Mouse (Mus musculus): Measurements from ENCODE around the gene Slc16a10. TPM values are rescaled to one million over a fixed set of nuclear protein-coding genes. Genes with fewer than 3 reads are reported as not detected.

Gene Slc16a10
- polyA plus RNA-seq, 1 experiment from 2014 or later: 6.8 TPM

GRCm38 (mm10) chr10:40102166-40102565 is 39.9 kb downstream of the Slc16a10 start:
- no peak overlapping the region for H3K4me3 ChIP-seq
- no peak for ATAC-seq (ENCODE audit: borderline replicate concordance, extremely low read depth, low FRiP score, low TSS enrichment)
- no peaks in the 10 kb centered on the region for H3K9me3 ChIP-seq
- H3K36me3 ChIP-seq: no peaks in the 10 kb centered on the region
- 68% methylated on average over 3 of the region's 3 CpGs for WGBS
- H3K4me1 ChIP-seq: no peaks in the 10 kb centered on the region
- no peaks in the 10 kb centered on the region for H3K27me3 ChIP-seq
- no peak overlapping the region for H3K9ac ChIP-seq
- no peak overlapping the region for H3K27ac ChIP-seq
- no peak overlapping the region for H3K4me2 ChIP-seq

- H3K9ac ChIP-seq: no peak overlapping the region
- H3K4me3 ChIP-seq: no peak overlapping the region
- no peaks in the 10 kb centered on the region for H3K27me3 ChIP-seq
- H3K36me3 ChIP-seq: no peaks in the 10 kb centered on the region
- H3K4me2 ChIP-seq: no peak overlapping the region
- H3K4me1 ChIP-seq: no peaks in the 10 kb centered on the region
- no peaks in the 10 kb centered on the region for H3K9me3 ChIP-seq
- WGBS: 79% methylated on average over 1 of the region's 1 CpGs
- no peak overlapping the region for H3K27ac ChIP-seq
- no peak for ATAC-seq (ENCODE audit: borderline replicate concordance, extremely low read depth, low FRiP score, low TSS enrichment)
These were observed 43.6 kb downstream of the Slc16a10 start for GRCm38 (mm10) chr10:40098441-40098840.

- ATAC-seq (ENCODE audit: borderline replicate concordance, extremely low read depth, low FRiP score, low TSS enrichment): no peak
- no peaks in the 10 kb centered on the region for H3K4me1 ChIP-seq
- H3K27ac ChIP-seq: no peak overlapping the region
These were observed 44.5 kb downstream of the Slc16a10 start for GRCm38 (mm10) chr10:40097519-40097918.

GRCm38 (mm10) chr10:40094752-40095151 is 47.3 kb downstream of the Slc16a10 start:
- Histone ChIP-seq H3K4me3 (no peak overlapping the region), H3K36me3 (no peaks in the 10 kb centered on the region), H3K4me1 (peaks cover 16% of the 10 kb centered on the region), H3K27me3 (no peaks in the 10 kb centered on the region), H3K9me3 (no peaks in the 10 kb centered on the region), H3K27ac (no peak overlapping the region), H3K9ac (no peak overlapping the region), H3K4me2 (no peak overlapping the region)
- ATAC-seq (ENCODE audit: borderline replicate concordance, extremely low read depth, low FRiP score, low TSS enrichment): no peak
- WGBS: 78% methylated on average over 2 of the region's 2 CpGs

More at GRCm38 (mm10) chr10:40097519-40097918, 44.5 kb downstream of the Slc16a10 start:
- no peak overlapping the region for H3K9ac ChIP-seq
- no peak overlapping the region for H3K4me2 ChIP-seq
- no peaks in the 10 kb centered on the region for H3K36me3 ChIP-seq
- WGBS: 61% methylated on average over 4 of the region's 4 CpGs
- H3K4me3 ChIP-seq: no peak overlapping the region
- H3K9me3 ChIP-seq: no peaks in the 10 kb centered on the region
- no peaks in the 10 kb centered on the region for H3K27me3 ChIP-seq

DNA sequence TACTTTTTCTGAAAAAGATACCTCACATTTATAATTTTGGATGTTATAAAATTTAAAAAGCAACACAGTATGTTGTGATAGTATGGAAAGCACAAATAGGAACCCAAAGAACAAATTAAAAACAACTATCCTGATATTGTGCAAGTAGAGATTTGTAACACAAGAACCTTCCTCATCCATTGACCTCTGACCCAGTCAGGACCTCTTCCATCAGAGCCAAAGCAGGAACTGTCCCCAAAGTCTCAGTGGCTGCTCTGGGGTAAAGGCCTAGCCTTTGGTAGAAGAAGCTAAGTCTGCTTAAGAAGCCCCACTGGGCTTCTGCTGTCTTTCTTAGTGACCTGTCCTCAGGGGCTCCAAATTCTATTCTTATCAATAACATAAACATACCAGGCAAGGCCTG is 48.5 kb downstream of the Slc16a10 start:
- no peak for ATAC-seq (ENCODE audit: borderline replicate concordance, extremely low read depth, low FRiP score, low TSS enrichment)
- H3K27ac ChIP-seq: no peak overlapping the region

DNA sequence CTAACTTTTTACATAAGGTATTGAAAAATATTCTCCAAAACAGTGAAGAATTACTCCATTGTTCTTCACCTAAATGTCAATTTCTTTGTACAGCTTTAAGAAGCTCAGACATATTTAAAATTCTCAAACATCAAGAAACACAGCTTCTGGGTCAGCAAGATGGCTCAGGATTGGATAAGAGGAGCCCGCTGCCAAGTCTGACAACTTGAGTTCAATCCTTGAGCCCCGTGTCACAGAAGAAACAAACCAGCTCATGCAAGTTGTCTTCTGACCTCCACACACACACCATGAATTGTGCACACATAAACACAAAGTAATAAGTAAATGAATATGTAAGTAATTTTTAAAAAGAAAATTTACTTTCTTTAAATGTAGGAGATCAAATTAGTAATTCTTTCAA is 50.6 kb downstream of the Slc16a10 start:
- H3K4me3 ChIP-seq: no peak overlapping the region
- WGBS: 37% methylated on average over 2 of the region's 2 CpGs
- ATAC-seq (ENCODE audit: borderline replicate concordance, extremely low read depth, low FRiP score, low TSS enrichment): peak; percentile 55; the same call in 1 of the 2 replicates
- H3K27ac ChIP-seq: no peak overlapping the region
- peaks cover 16% of the 10 kb centered on the region for H3K4me1 ChIP-seq
- no peak overlapping the region for H3K4me2 ChIP-seq
- no peak overlapping the region for H3K9ac ChIP-seq
- no peaks in the 10 kb centered on the region for H3K27me3 ChIP-seq
- H3K9me3 ChIP-seq: no peaks in the 10 kb centered on the region
- H3K36me3 ChIP-seq: no peaks in the 10 kb centered on the region

More for the DNA sequence above, 48.5 kb downstream of the Slc16a10 start:
- H3K27me3 ChIP-seq: no peaks in the 10 kb centered on the region
- H3K9me3 ChIP-seq: no peaks in the 10 kb centered on the region
- H3K36me3 ChIP-seq: no peaks in the 10 kb centered on the region
- no peak overlapping the region for H3K4me3 ChIP-seq
- H3K4me1 ChIP-seq: peaks cover 16% of the 10 kb centered on the region
- no peak overlapping the region for H3K4me2 ChIP-seq
- H3K9ac ChIP-seq: no peak overlapping the region

- peak; percentile 77 for ATAC-seq (ENCODE audit: borderline replicate concordance, extremely low read depth, low FRiP score, low TSS enrichment)
- Histone ChIP-seq H3K9ac (no peak overlapping the region), H3K4me3 (no peak overlapping the region), H3K27me3 (no peaks in the 10 kb centered on the region), H3K36me3 (no peaks in the 10 kb centered on the region), H3K4me1 (peaks cover 16% of the 10 kb centered on the region), H3K27ac (0 out of 2 replicates have a peak overlapping the region, but pooled peaks have one; percentile 6), H3K9me3 (no peaks in the 10 kb centered on the region), H3K4me2 (peak overlapping the region; percentile 4; the same call in 1 of the 2 replicates)
- WGBS: 45% methylated on average over 11 of the region's 11 CpGs
These were observed 51.3 kb downstream of the Slc16a10 start for GRCm38 (mm10) chr10:40090504-40091428.

GRCm38 (mm10) chr10:40084332-40085093 is 57.5 kb downstream of the Slc16a10 start:
- H3K9ac ChIP-seq: no peak overlapping the region
- ATAC-seq (ENCODE audit: borderline replicate concordance, extremely low read depth, low FRiP score, low TSS enrichment): no peak; the same call in 1 of the 2 replicates
- 71% methylated on average over 12 of the region's 12 CpGs for WGBS

DNA sequence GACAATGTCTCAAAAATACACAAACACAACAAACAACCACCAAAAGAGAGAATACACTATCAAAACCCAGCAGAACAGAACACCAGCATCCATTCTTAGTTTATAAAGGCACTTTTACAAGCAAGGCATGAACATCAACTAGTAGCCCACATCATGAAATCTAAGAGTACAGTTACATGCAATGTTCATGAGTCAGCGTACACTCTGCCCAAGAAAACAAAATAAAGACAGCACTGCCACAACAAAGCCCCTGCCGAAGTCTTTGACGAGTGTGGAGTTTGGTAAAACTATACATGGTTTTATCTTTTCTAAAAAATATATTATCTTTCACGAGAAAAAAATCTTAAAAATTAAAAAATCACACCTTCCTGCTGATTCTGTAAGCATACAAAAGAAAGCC is 58.5 kb downstream of the Slc16a10 start:
- WGBS: 66% methylated on average over 4 of the region's 4 CpGs
- ATAC-seq (ENCODE audit: borderline replicate concordance, extremely low read depth, low FRiP score, low TSS enrichment): no peak
- Histone ChIP-seq H3K27ac (no peak overlapping the region), H3K36me3 (no peaks in the 10 kb centered on the region), H3K4me1 (peaks cover 17% of the 10 kb centered on the region), H3K27me3 (no peaks in the 10 kb centered on the region), H3K9me3 (no peaks in the 10 kb centered on the region), H3K4me3 (no peak overlapping the region), H3K4me2 (no peak overlapping the region), H3K9ac (no peak overlapping the region)

More at GRCm38 (mm10) chr10:40084332-40085093, 57.5 kb downstream of the Slc16a10 start:
- no peaks in the 10 kb centered on the region for H3K27me3 ChIP-seq
- H3K27ac ChIP-seq: no peak overlapping the region
- H3K9me3 ChIP-seq: no peaks in the 10 kb centered on the region
- H3K4me3 ChIP-seq: no peak overlapping the region
- peaks cover 17% of the 10 kb centered on the region for H3K4me1 ChIP-seq
- H3K4me2 ChIP-seq: no peak overlapping the region
- H3K36me3 ChIP-seq: no peaks in the 10 kb centered on the region

DNA sequence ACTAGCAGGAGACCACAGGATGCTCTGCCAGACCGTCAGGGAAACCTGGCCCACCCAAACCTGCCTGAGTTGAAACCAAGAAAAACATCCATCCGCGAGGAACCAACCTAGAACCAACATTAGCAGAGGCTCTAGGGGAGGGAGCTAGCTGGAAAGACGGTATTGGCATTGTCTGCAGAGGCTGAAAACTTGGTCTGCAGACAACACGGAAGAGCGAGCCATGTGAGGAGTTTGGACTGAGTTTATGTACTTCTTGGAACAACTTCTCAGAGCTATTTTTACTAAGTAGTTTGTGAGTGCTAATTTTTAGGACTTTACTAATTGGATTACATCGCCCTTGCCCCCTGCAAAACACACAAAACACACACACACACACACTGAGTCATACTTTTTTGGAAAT is 59.4 kb downstream of the Slc16a10 start:
- H3K9me3 ChIP-seq: no peaks in the 10 kb centered on the region
- H3K4me2 ChIP-seq: no peak overlapping the region
- no peaks in the 10 kb centered on the region for H3K36me3 ChIP-seq
- H3K27me3 ChIP-seq: no peaks in the 10 kb centered on the region
- no peak overlapping the region for H3K4me3 ChIP-seq
- WGBS: 85% methylated on average over 7 of the region's 7 CpGs
- no peak overlapping the region for H3K27ac ChIP-seq
- H3K9ac ChIP-seq: no peak overlapping the region
- ATAC-seq (ENCODE audit: borderline replicate concordance, extremely low read depth, low FRiP score, low TSS enrichment): no peak
- peaks cover 17% of the 10 kb centered on the region for H3K4me1 ChIP-seq

- Histone ChIP-seq H3K4me2 (no peak overlapping the region), H3K4me3 (no peak overlapping the region), H3K9me3 (no peaks in the 10 kb centered on the region), H3K27me3 (no peaks in the 10 kb centered on the region), H3K27ac (no peak overlapping the region), H3K36me3 (no peaks in the 10 kb centered on the region), H3K4me1 (peaks cover 17% of the 10 kb centered on the region), H3K9ac (no peak overlapping the region)
- no peak for ATAC-seq (ENCODE audit: borderline replicate concordance, extremely low read depth, low FRiP score, low TSS enrichment)
- WGBS: 42% methylated on average over 10 of the region's 10 CpGs
These were observed 61.5 kb downstream of the Slc16a10 start for GRCm38 (mm10) chr10:40080533-40080932.

DNA sequence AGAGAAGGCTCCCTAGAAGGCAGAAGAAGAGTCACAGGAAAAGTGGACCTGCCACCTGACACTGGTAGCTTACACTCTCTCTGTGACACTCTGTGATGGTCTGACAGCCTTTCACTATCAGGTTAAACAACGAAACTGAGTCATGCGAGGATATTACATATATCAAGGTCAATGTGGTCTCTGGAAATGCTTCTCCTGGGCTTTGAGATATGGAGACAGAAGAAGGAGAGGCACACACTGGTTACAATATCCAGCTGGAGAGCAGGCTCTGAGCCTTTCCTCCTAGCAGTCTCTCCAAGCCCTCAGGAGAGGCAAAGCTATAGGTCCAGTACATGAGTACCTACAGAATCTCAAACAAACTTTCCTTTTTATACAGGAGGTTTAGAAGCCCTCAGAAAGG is 62.8 kb downstream of the Slc16a10 start:
- Histone ChIP-seq H3K4me1 (peaks cover 9% of the 10 kb centered on the region), H3K36me3 (no peaks in the 10 kb centered on the region), H3K27me3 (no peaks in the 10 kb centered on the region), H3K9me3 (no peaks in the 10 kb centered on the region), H3K4me3 (no peak overlapping the region), H3K4me2 (no peak overlapping the region), H3K27ac (no peak overlapping the region), H3K9ac (no peak overlapping the region)
- ATAC-seq (ENCODE audit: borderline replicate concordance, extremely low read depth, low FRiP score, low TSS enrichment): no peak
- WGBS: 68% methylated on average over 2 of the region's 2 CpGs
